Mouse (Mus musculus) heart, postnatal 0 days (tissue): Measurements from ENCODE around the gene Kdm5b.

Source experiments
- CTCF ChIP-seq: IDR thresholded peaks from 2 replicates; pipeline ENCODE4 v1.5.1; 2016; ENCODE audit warnings: antibody characterized with exemption, control low read depth, low read depth
- EP300 ChIP-seq: IDR thresholded peaks from 2 replicates; pipeline ENCODE4 v1.6.1; 2016; ENCODE audit warnings: antibody characterized with exemption, low read depth

DNA sequence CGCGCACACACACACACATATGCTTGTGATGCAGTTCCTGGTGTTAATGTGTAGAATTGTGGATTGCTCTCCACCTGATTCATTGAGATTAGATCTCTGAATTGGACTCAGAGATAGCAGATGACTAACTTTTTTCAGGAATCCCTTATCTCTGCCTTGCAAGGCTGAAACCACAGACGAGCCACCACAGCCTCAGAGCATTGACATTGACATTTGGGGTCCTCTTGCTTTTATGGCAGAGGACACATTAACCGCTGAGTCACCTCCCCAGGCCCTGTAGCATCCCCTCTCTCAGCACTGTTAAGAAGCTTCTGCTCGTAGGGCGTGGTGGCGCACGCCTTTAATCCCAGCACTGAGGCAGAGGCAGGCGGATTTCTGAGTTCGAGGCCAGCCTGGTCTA lies 69.5 kb downstream of the Kdm5b start:
- TF ChIP-seq CTCF: no peak
- TF ChIP-seq EP300: no peak
